Mouse (Mus musculus) olfactory bulb, adult 2 months (tissue): ENCODE measurements around the gene Actl6b.
A peak's percentile ranks its signal among the peaks of the same experiment; 100 is the strongest.

Source experiments
- CTCF ChIP-seq: fragments of 200-500 bp; IDR thresholded peaks from 2 replicates; pipeline ENCODE4 v1.5.1; 2012; ENCODE audit warnings: low read depth, mild to moderate bottlenecking, low read length, moderate library complexity; ENCODE audit not compliant: insufficient read depth
- POLR2A ChIP-seq: fragments of 200-500 bp; IDR thresholded peaks from 2 replicates; pipeline ENCODE4 v1.6.1; 2012; ENCODE audit warnings: mild to moderate bottlenecking, low read depth, low read length, moderate library complexity; ENCODE audit not compliant: insufficient read depth

- peak; percentile 77 for TF ChIP-seq POLR2A
- TF ChIP-seq CTCF: no peak
Measured at GRCm38 (mm10) chr5:137533117-137533827, 20.0 kb upstream of the Actl6b start, which contains the start of the genes Epo and Gnb2.
